Mouse (Mus musculus): ENCODE measurements at regions not wholly inside any gene's neighbourhood (a gene's known extent, or its start where the extent isn't known, plus 50 kb on each side); places are given as distances from the start of the nearest gene placed in this dataset.

DNA sequence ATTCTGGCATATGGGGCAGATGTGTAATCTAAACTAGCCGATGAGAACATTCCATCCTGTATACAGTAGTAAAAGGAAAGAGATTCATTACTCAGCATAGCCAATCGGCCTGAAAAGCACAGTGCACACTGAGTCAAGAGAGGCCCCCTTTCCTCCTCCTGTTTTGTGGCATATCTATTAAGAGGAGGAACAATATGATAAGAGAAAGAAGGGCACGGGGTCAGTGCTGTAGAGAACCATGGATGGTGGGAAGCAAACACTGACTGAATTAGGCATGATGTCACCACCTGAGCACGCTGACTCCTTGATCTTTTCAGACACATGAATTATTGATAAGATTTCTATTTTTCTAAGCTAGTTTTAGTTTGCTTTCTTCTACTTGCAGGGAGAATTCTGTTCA, 554.5 kb upstream of the Adamts9 start:
- no peak for DNase-seq (ENCODE audit: low spot score in 2 of 2)

DNA sequence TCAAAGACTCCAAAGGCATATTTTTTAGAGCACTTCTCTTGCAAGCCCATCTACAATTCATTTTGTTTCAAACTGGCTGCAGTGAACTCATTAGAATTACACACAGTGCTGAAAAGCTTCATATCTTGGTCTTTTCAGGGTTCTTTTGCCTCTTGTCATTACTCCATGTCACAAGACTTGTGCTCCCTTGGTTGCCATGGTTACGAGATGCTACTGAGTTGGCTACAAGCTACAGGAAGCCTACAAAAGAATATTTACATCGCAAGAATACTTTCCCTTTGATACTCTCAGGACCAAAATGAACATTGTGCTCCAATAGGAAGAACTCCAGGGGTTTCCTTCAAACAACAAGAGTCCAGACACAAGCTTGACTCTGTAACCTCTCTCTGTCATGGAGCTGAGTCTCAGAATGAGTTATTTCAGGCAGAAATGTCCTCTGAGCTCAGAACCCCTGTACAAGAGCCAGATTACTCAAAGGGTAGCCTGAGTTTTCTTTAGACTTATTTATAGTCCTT, 545.2 kb upstream of the Adamts9 start:
- DNase-seq (ENCODE audit: low spot score in 2 of 2), result no peak

DNA sequence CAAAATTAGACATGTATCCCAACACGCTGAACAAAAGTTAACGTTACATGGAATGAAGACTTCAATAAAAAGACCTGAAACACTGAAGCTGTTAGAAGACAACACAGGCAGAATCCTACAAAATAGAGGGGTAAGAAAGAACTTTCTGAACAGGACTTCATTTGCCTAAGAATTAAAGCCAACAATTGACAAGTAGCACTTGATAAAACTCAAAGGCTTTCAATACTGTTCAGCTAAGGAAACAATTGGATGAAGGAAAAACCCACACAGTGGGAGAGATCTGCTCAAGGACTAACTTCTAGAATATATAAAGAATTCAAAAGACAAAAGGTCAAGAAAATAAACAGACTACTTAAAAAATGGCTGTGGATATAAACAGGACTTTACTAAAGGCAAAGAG, 535.2 kb upstream of the Adamts9 start:
- DNase-seq (ENCODE audit: low spot score in 2 of 2), result no peak

DNA sequence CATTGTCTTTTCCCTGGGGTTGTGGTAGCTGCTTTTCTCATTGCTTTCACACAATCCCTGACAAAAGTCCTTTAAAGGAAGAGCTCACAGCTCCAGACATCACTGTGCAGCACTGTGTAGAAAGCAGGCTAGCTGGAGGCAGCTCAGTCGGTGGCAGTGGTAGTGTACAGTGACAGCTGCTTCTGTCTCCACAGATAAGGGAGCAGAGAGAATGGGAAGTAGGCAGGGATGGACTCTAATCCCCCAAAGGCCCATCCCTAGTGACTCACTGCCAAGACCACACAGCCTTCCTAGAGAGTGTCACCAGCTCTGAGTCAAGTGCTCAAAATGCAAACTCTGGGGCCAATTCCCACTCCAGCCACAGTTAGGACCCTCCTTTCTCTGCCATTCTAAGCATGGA, 531.7 kb upstream of the Adamts9 start:
- DNase-seq (ENCODE audit: low spot score in 2 of 2), result no peak

DNA sequence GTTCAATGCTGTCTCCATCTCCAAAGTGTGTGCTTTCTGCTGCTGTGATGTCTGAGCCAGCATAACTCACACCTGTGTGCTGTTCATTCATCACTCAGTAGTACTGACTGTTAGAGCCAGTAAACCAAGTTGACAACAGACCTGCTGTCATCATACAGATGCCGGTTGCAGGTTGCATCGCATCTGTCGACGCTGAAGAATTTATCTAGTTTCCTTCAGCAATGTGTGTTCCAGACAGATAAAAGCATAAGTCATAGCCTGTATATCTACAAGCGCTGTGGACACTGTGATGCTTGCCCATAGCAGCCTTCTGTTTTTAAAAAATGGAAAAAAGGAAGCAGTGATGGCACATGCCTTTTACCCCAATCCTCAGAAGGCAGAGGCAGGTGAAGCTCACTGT, 524.6 kb upstream of the Adamts9 start:
- DNase-seq (ENCODE audit: low spot score in 2 of 2), result no peak

DNA sequence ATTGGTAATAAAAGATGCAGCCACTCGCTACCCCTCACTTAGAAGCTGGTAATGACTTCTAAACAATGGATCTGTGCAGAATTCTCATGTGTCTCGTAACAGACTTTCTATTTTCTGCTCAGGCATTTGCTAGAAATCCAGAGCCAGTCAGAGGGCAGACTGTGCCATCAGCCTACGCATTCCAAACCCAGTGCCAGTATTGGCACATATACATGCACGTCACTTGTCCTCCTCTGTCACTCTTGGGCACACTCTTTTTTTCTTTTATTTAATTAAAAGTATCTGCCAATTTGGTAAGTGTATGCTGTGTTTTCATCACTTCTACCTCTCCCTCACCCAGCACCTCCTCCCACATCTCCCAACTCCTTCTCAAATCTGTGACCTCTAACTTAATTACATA, 519.6 kb upstream of the Adamts9 start:
- no peak for DNase-seq (ENCODE audit: low spot score in 2 of 2)

DNA sequence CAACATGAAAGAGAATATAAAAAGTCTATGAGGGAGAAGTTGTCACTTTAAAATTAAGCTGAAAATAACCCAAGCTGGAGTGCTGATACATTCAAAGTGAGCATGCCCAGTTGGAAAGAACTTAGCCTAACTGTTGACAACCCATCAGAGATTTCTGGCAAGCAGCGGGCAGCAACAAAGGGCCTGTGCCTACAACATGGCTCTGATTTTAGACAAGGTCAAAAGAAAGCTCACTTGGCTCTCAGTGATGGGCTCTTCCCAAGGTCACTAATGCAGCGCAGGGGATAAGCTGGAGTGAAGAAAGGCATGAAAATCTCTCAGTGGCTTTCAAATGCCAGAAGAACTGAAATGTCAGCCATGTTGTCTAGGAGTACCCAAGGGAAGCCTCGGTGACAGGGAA, 518.1 kb upstream of the Adamts9 start:
- no peak for DNase-seq (ENCODE audit: low spot score in 2 of 2)

DNA sequence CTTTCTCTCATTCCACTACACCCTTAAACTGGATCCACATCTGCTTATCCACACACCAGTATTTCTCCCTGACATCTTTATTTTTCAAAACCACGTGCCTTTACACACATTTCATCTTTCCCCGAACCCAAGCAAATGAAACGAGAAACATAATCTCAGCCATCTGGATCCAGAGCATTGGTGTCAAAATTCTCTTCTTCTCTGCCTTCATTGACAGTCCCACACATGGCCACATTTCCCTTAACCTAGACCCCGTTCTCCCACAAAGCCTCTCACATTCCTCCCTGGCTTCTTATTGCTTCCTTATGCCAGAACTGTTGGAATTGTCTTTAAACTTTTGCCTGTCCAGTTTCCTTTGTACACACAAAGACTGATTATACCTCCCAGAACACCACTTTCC, 514.3 kb upstream of the Adamts9 start:
- no peak for DNase-seq (ENCODE audit: low spot score in 2 of 2)

DNA sequence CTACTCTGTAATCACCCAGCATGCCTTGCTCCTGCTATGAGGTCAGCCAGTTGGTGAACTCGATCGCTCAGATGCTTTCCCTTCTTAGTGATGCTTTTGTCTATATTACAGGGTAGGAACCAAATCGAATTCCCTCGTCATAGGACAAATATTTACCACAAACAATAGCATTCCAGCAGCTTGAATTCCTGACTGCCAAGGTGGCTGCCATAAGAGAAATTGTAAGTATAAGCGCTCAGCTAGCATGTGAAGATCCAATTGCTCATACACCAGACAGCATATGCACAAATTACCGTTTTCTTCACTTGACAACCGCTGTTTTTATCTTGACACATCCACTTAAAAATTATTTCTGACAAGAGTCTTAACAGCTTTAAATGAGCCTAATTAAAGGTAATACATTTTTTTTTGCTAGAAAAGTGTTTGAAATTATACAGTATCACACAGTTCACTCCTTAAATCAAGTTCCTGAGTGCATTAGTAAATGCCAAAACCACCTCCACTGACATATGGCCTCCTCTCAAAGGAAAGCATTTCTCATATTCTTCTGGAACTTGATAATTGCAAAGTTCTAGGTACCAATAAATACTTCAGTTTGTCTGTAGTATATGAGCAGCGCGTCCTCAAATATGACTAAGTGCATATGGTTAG, 513.2 kb upstream of the Adamts9 start:
- no peak for DNase-seq (ENCODE audit: low spot score in 2 of 2)

DNA sequence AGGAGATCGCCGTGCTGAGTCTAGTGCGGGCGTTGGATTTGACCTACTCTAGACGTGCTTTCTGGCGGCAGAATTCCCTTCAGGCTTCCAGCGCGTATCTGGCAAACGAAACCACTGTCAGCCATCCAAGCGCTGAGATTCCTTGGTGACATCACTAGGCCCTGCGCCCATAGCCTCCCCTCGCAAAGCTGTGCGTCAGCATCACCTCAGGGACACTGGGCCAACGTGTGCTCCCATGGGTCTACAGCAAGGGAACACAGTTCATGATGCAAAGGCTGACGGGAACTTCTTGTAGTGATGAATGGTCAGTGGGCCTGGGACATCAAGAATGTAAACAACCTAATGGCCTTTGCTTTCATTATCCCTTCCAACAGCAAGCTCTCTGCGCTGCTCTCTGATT, 502.3 kb upstream of the Adamts9 start:
- DNase-seq (ENCODE audit: low spot score in 2 of 2), result peak in 1 of 2 experiments; percentile 48

DNA sequence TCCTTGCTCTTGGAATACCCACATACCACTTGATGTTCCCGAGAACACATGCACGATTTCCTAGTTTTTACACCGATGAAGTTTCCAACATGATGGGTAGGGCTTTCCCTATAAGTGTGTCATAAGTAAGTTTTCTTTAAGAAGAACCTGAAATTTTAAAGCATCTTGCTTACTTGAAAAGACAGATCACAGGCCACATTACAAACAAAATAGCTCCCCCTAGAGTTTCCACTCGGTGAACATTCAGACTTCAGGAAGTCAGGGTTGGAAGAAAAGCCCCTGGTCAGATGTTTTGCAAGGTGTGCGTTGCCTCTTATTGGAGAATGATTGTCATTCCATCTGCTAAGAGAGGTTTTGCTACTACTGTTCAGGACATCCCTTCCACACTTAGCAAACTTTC, 501.8 kb upstream of the Adamts9 start:
- peak in 1 of 2 experiments; percentile 8 for DNase-seq (ENCODE audit: low spot score in 2 of 2)

DNA sequence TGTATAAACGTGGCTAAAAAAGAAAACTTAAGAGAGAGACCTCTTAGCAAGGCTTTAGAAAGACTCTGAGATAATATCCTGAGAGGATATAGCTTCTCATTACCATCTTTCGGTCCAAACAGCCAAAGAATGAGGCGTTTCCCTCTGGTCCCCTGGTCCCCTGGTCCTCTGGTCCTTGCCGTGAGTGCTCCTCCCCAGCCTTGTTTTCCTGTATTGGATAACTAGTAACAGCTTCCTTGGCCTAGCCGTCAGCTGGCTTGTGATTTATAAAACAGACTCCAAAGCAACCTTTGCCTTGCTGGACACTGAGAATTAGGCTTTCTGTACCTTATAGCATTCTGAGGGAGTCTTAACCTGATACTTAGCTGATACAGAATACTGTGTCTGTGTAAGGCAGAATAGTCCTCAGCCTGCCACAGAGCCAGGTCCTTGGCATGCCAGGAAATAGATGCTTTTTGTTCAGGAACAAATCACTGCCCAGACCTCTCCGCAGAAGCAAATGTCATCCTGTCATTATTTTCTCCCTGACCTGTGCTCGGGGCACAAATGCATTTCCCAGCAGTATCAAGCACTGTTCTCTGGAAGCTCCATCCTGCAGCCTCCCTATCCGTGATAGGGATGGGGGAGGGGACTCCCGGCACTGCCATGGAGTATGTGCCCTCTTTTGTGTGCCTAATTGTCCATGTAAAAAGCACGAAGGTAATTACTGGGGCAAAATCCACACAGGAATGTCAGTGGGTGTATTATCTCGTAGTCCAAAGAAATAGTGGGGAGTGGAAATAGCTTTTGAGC, 500.7 kb upstream of the Adamts9 start:
- no peak for DNase-seq (ENCODE audit: low spot score in 2 of 2)

DNA sequence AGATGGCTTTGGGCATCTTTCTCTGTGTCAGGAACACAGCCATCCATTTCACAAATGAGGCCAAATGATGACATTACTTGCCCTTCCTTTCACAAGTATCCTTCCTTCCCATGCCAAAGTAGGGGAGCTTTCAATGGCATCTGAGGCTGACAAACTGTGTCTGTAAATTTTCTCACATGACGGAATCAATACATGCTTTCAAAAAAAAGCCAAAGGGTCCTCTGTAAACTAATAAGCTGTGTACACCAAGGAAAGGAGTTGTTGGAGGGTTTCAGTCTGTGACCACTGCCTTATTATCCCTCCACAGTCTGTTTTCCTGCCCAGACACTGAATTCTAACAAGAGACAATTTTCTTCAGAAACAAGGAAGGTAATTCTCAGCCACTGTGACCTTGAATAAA, 490.2 kb upstream of the Adamts9 start:
- DNase-seq (ENCODE audit: low spot score in 2 of 2), result no peak

DNA sequence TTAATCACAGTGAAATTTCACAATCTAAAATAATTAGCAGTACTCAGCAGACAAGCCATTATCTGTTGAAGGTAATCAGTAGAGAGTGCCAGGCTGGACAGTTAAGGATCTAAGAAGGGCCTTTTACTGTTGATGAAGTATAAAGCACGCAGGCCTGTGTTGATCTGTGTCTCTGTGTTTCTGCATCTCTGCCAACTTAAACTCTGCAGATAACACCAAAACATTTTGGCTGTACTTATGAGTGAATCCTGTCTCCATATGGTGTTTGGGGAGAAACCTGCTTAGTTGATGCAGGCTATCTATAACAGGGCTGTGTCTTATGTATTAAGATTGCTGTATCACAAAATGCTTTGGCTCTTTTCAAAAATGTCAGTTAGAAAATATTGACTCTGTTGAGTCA, 482.8 kb upstream of the Adamts9 start:
- DNase-seq (ENCODE audit: low spot score in 2 of 2), result no peak

DNA sequence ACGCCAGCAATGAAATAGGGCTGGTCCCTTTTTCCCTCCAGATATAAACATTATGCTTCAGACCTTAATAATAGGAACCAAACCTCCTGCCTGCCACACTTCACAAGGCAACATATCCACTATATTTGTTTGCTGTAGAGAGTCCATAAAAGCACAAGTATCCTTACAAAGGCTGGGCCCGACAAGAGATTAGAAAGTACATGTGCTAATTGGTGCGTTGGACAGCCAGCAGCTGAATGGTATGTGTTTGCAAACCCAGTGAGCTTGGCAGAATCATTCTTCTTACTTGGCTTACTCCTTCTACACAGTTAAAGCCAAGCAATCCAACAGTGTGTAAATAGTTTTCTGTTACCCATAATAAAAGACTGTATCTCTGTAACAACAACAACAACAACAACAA, 479.6 kb upstream of the Adamts9 start:
- no peak for DNase-seq (ENCODE audit: low spot score in 2 of 2)

DNA sequence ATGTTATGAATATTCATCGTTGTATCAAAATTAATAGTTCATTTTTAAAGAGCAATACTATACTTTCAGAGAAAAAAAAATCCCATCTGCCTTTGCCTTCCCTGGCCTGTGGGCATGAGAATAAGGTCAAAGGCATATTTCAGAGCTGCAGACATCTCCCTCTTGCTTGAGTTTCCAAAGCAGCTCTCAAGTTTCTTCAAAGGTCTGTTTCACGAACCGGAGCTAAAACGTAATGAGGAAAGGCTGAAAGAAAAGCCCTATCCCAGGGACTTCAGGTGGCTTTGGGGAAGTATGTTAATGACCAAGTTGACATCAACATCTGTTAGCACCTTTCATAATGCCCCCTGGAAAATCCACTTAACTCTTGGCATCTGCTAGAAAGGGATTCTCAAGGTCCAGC, 479.0 kb upstream of the Adamts9 start:
- DNase-seq (ENCODE audit: low spot score in 2 of 2), result no peak

DNA sequence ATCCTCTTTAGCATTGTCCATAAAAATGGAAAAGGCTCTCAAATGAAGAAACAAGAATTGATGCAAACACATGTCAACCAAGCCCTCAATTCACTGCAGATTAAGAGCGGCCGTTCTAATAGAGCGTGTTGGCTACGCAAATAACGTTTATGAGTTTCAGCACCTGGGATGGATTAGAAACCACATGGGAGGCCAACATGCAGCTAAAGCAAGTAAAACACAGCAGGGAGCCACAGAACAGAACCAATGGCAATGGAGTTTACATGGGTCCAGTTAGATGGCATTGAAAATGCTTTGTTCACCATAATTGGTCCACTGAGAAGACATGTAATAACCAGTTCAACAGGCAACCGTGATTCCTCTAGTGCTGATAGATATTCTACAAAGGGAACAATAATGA, 474.3 kb upstream of the Adamts9 start:
- no peak for DNase-seq (ENCODE audit: low spot score in 2 of 2)

DNA sequence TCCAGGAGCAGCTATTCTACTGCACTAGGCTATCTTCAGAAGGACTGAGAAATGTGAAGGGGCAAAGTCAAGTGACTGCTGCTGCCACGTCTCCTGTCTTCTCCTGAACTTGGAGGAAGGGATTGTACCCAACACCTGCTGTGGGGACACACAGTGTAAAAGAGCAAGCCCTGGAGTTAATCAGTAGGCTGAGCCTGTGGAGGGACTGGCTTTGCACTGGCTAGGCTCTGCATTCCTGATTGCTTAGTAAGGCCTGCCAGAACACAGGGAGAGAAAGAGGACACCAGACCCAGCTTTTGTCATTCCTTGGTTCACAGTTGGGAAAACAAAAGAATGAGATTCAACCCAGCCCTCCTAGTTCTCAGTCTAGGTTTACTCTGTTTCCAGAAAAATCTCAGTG, 472.7 kb upstream of the Adamts9 start:
- no peak for DNase-seq (ENCODE audit: low spot score in 2 of 2)

DNA sequence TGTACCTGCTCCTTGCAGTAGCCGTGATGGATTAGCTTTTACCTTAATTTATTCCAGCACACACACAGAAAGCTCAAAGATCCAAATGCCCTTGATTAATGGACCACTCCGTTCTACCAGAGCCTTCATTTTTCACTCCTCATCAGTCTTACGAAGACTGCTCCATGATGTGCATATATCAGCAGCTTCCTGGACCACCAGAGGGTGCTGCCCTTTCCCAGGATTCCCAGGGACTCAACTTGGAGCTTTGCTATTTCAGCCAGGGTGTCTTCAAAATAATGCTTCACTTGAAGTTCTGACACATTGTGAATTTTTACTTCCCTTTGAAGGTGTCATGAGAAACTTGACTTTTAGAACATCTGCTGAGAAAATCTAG, 467.8 kb upstream of the Adamts9 start:
- no peak for DNase-seq (ENCODE audit: low spot score in 2 of 2)

DNA sequence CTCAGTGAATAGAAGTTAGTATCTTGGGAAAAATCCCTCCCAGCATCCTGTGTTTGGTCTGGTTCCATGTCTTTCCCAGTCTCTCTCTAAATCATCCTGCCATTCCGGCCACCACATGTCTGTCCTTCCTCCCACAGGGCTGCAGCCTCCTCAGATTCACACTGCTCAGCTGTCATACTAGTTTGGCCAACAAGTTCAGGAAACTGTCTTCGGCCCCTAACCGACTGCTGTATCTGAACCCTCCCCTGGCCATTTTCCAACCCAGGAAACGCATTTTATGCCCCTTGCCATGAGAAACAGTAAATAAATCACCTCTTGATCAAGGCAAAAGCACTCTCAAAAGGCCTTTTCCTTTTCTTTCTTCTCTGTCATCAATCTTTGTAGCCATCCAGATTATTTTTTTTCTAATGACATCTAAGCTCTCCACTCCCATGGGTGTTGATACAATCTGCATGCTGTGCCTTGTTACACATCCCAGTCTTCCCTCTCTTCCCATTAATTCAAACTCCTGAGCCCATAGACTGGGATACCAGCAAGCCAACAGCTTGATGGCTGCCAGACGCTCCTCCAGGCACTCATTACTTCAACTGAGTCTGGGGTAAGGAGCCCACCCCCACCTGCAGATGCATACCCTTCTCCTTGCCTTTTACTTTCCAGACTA, 467.3 kb upstream of the Adamts9 start:
- no peak for DNase-seq (ENCODE audit: low spot score in 2 of 2)

DNA sequence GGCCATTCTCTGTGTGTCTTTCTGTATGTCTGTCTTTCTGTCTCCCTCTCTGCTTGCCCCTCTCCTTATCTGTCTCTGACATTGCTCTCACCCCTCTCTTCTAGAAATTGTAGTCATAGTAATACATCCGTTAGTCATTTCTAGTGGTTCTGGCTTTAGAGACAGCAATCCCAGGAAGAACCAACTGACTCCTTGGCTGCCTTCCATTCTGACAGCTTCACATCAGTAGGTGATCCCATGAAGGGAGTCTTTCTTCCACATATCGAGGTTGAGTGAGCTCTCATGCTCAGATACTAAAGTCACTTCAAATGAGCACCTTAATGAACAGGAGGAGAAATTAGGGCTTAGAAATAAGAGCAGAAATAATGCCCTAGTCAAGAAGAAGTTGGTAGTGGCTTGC, 455.3 kb upstream of the Adamts9 start:
- no peak for DNase-seq (ENCODE audit: low spot score in 2 of 2)

DNA sequence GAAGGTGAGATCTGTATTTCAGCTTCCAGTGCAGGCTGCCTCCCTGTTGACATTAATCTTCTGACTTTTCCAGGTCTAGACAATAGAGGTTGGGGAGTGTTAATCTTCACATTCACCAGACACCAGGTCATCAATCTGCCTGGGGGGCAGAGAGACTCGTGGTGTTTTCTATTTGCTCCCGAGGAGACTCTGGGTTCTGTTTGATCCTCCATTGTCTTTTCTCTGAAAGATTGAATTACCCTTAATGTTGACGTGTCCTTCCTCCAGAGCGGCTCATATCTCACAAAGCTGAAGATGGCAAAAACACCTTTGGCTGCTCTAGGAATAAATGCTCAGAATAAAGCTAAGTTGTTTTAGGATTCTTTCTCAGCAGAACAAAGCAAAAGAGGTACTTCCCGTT, 453.8 kb upstream of the Adamts9 start:
- DNase-seq (ENCODE audit: low spot score in 2 of 2), result no peak

Data from adrenal gland, adult 18-20 months (tissue).